Mouse (Mus musculus) gastrocnemius, postnatal 36 days (tissue): ENCODE data around the gene Tjp2. TPM values are rescaled to one million over a fixed set of nuclear protein-coding genes. Genes with fewer than 3 reads are reported as not detected.

Experiments
- DNase-seq, 2 experiments: peaks; one replicate each; pipeline ENCODE4 v3.0.0; 2022
- intact Hi-C: fragments of 180-260 bp; cut with DNase I; formaldehyde crosslinking; loops from one replicate; pipeline ENCODE4 v1.15.1; 2025
- total RNA-seq, 2 experiments: library from RNA; stranded (reverse); gene quantifications; 2 replicates each; pipeline ENCODE4 v1.2.3; 2021

The Tjp2 gene
- total RNA-seq, 2 experiments from 2014 or later: 3.5 to 3.7 TPM

DNA sequence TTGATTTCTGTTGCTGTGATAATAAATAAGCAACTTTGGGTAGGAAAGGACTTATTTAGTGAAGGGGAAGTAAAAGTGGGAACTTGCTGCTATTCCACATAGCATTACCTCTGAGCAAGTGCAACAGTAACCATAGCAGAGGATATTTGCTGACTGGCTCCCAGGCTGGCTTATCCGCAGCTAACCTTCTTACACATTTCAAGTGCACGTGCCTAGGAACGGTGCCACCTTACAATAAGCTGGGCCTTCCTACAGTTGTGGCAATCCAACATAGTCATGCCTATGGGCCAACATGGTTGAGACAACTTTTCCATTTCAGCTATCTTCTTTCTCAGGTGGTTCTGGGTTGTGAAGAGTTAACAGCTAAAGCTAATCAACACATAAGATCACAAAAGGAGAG is 147.2 kb downstream of the Tjp2 start:
- no peak for DNase-seq
- intact Hi-C loops: no loop called here

DNA sequence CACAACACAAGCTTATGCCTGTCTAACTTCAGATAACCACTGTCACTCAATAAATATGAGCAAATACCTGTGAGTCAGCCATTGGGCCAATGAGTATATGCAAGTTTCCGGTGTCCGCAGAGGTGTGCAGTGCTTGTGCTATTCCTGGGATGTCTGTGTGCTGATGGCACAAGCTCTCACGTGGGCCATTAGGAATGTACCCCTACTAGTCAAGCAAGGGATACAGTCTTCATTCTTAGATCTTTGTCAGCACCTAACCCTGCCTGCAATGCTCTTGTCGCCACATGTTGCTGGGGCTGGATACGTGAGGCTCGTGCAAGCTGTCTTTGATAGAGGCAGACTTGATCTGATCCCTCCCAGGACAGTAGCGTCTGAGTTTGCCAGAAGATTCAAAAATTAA is 148.3 kb downstream of the Tjp2 start:
- DNase-seq: no peak
- intact Hi-C loops: no loop called here

- DNase-seq: no peak
- intact Hi-C loops: no loop called here
Measured at GRCm38 (mm10) chr19:24075927-24076326, 148.9 kb downstream of the Tjp2 start.

DNA sequence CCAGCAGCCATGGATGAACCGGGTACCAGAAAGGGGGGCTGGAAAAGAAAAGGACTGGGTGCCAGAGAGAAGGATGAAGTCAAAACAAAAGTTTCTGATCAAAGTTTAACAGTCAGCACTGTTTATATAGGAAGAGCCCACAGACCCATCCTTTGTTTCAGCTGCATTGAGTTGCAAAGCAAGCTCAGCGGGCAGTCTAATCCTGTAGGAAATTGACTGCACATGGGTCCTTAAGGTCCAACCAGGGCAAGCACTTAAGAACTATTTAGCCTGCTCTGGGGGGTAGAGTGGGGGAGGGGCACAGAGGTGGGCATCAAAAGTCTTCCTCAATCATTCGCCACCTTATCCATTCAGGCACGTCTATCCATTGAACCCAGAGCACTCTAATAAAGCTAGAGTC is 151.7 kb downstream of the Tjp2 start:
- intact Hi-C loops: no loop called here

DNA sequence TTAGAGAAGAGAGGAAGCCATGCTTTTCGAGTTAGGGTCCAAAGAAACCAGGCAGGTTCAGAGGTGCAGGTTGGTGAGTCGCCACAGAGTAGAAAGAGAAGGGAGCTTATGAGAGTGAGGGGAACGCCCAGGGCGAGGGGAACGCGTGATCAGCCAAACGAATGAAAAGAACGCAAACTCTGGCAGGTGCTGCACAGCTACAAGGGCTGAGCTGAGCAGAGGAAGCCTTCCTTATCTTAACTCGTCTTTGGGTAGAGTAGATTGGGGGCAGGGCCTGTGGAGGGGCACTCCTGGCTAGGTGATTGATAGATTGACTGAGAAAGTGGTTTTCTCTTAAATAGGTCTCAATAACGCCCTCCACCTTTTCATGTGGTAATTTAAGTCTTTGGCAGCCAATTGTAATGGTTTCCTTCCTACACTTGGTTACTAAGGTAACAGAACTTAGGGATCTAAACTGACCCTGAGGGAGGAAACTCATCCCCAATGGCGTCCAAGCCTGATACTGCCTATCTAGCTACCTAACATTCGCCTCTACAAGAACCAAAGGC is 160.4 kb downstream of the Tjp2 start:
- intact Hi-C loops: no loop called here
- DNase-seq: no peak

More for the DNA sequence above, 151.7 kb downstream of the Tjp2 start:
- no peak for DNase-seq

DNA sequence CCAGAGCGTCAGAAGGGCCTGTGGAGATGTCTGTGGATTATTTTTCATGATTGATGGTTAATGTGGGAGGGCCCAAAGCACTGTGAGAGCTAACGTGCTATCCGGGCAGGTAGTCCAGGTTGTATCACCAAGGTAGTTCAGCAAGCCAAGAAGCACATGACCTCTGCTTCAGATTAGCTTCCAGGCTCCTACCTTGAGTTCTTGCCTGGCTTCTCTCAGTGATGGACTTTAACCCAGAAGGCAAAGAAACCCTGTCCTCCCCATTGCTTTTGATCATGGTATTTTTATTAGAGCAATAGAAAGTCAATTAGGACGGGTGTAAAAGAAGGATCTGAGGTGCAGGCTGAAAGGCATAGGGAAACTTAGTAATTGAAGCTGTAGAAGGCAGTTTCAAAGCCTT is 161.2 kb downstream of the Tjp2 start:
- intact Hi-C loops: no loop called here
- no peak for DNase-seq

DNA sequence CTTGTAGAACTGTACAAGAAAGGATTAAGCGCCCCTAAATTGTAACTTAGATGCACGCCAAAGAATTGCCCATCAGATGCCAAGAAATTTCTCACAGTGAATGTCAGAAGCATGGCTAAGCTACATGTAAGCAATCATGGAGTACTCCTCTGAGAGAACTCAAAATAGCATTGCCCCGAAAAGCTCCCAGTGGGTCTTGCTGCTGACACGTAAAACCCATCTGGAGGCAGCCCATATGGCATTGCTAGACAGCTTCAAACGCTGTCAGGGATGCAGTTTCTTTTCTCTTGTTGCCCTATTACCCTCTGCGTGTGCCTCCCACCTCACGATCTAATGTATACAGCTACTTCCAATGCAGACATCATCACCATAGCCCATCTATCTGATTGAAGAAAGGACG is 166.0 kb downstream of the Tjp2 start:
- intact Hi-C loops: no loop called here

GRCm38 (mm10) chr19:24058021-24058420 is 166.8 kb downstream of the Tjp2 start:
- intact Hi-C loops: no loop called here
- DNase-seq: no peak

More for the DNA sequence above, 166.0 kb downstream of the Tjp2 start:
- no peak for DNase-seq

GRCm38 (mm10) chr19:24056880-24057279 is 167.9 kb downstream of the Tjp2 start:
- intact Hi-C loops: no loop called here
- DNase-seq: no peak

GRCm38 (mm10) chr19:24054904-24055303 is 169.9 kb downstream of the Tjp2 start:
- intact Hi-C loops: no loop called here
- DNase-seq: no peak

DNA sequence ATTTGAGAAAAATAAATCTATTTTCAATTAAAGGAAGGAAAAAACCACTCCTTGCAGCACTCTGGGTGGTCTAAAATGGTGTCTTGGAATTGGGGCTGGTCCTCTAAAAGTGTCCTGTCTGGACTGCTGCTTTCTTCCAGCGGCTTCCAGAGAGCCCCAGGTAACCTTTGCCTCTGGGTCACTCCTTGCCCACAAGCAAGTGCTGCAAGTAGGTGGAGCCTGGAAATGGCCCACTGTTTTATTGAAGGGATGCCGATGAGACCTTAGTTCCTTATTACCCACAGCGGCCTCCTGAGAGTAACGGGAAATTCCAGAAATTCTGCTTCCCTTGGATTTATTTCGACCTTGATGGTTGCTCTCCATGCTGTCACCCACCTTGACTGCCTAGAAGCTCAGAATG is 170.6 kb downstream of the Tjp2 start:
- no peak for DNase-seq
- intact Hi-C loops: no loop called here

GRCm38 (mm10) chr19:24050514-24050913 is 174.3 kb downstream of the Tjp2 start:
- intact Hi-C loops: no loop called here
- DNase-seq: no peak

- intact Hi-C loops: no loop called here
- DNase-seq: no peak
Measured at GRCm38 (mm10) chr19:24049329-24049728, 175.5 kb downstream of the Tjp2 start.

GRCm38 (mm10) chr19:24046395-24046993 is 178.3 kb downstream of the Tjp2 start:
- intact Hi-C loops: no loop called here
- no peak for DNase-seq

Other genes starting within 250 kb of the Tjp2 start
- 10 to 100 TPM; 21.1 to 27.0 TPM for gene Fam189a2, start 194.0 kb downstream of the Tjp2 start, total RNA-seq
- gene Fxn, start 55.6 kb upstream of the Tjp2 start, total RNA-seq: 10 to 100 TPM; 19.9 to 20.0 TPM